Mouse (Mus musculus): ENCODE measurements around the gene Dimt1.
"Not testable (repeated sequence)": the region's sequence is repeated elsewhere in the genome, so short reads cannot be mapped to it uniquely, and the experiment has no call there.

Dimt1 gene

GRCm38 (mm10) chr13:106961496-106961895 lies 14.6 kb downstream of the Dimt1 start:
- no peak for DNase-seq (ENCODE audit: low spot score)

- no peak for DNase-seq (ENCODE audit: low spot score)
These were observed 50.0 kb downstream of the Dimt1 start for GRCm38 (mm10) chr13:106996891-106997290.

GRCm38 (mm10) chr13:106997557-106997956 lies 50.6 kb downstream of the Dimt1 start:
- DNase-seq (ENCODE audit: low spot score): not testable (repeated sequence)

GRCm38 (mm10) chr13:106998026-106998425 lies 51.1 kb downstream of the Dimt1 start:
- no peak for DNase-seq (ENCODE audit: low spot score)

- no peak for DNase-seq (ENCODE audit: low spot score)
These were observed 51.7 kb downstream of the Dimt1 start for GRCm38 (mm10) chr13:106998671-106999070.

- no peak for DNase-seq (ENCODE audit: low spot score)
These were observed 56.3 kb downstream of the Dimt1 start for GRCm38 (mm10) chr13:107003211-107003610.

- DNase-seq (ENCODE audit: low spot score): no peak
These were observed 61.2 kb downstream of the Dimt1 start for GRCm38 (mm10) chr13:107008174-107008573.

Data from retina, embryonic 14.5 days (tissue).